Mouse (Mus musculus): Measurements from ENCODE around the gene Agpat1.
A peak's percentile ranks its signal among the peaks of the same experiment; 100 is the strongest.

Agpat1 gene

GRCm38 (mm10) chr17:34606186-34607039, 2.4 kb downstream of the Agpat1 start:
- peak; percentile 21 for DNase-seq

- no peak for DNase-seq
These were observed 3.9 kb downstream of the Agpat1 start for GRCm38 (mm10) chr17:34607997-34608396.

GRCm38 (mm10) chr17:34611050-34611449, 7.0 kb downstream of the Agpat1 start:
- no peak for DNase-seq

GRCm38 (mm10) chr17:34613054-34613645, 9.1 kb downstream of the Agpat1 start:
- DNase-seq: no peak

GRCm38 (mm10) chr17:34613830-34614229, 9.8 kb downstream of the Agpat1 start:
- no peak for DNase-seq

GRCm38 (mm10) chr17:34615871-34616270, 11.8 kb downstream of the Agpat1 start, which contains the start of gene Egfl8:
Gene Egfl8 (minus strand): TSS chr17:34615971.
- DNase-seq: no peak

GRCm38 (mm10) chr17:34618999-34619398, 14.9 kb downstream of the Agpat1 start:
- DNase-seq: peak; percentile 85

GRCm38 (mm10) chr17:34621006-34621405, 16.9 kb downstream of the Agpat1 start:
- no peak for DNase-seq

GRCm38 (mm10) chr17:34623161-34623560, 19.1 kb downstream of the Agpat1 start:
- DNase-seq: no peak

GRCm38 (mm10) chr17:34624981-34625380, 20.9 kb downstream of the Agpat1 start:
- no peak for DNase-seq

- DNase-seq: no peak
These were observed 22.2 kb downstream of the Agpat1 start for GRCm38 (mm10) chr17:34626062-34626772.

- DNase-seq: peak; percentile 66
These were observed 22.7 kb downstream of the Agpat1 start for GRCm38 (mm10) chr17:34626773-34627092.

GRCm38 (mm10) chr17:34627093-34627942, 23.3 kb downstream of the Agpat1 start:
- DNase-seq: peak; percentile 81

GRCm38 (mm10) chr17:34627943-34628643, 24.0 kb downstream of the Agpat1 start, which contains the start of gene Ppt2:
Gene Ppt2 (minus strand): TSS chr17:34628510.
- DNase-seq: peak; percentile 75

GRCm38 (mm10) chr17:34628644-34628967, 24.5 kb downstream of the Agpat1 start:
- peak; percentile 57 for DNase-seq

GRCm38 (mm10) chr17:34629221-34629751, 25.2 kb downstream of the Agpat1 start, which contains the start of gene Prrt1:
Gene Prrt1 (plus strand): TSS chr17:34629533.
- DNase-seq: peak; percentile 65

GRCm38 (mm10) chr17:34629796-34630603, 25.9 kb downstream of the Agpat1 start:
- DNase-seq: peak; percentile 83

GRCm38 (mm10) chr17:34630761-34631301, 26.8 kb downstream of the Agpat1 start:
- DNase-seq: peak; percentile 77

- DNase-seq: peak; percentile 38
These were observed 27.6 kb downstream of the Agpat1 start for GRCm38 (mm10) chr17:34631647-34632046.

- DNase-seq: peak; percentile 89
These were observed 28.2 kb downstream of the Agpat1 start for GRCm38 (mm10) chr17:34632261-34632691.
